Mouse (Mus musculus) midbrain, embryonic 11.5 days (tissue): ENCODE measurements around the gene Dars. TPM values are rescaled to one million over a fixed set of nuclear protein-coding genes. Genes with fewer than 3 reads are reported as not detected.
"Not testable (repeated sequence)": the region's sequence is repeated elsewhere in the genome, so short reads cannot be mapped to it uniquely, and the experiment has no call there.

Source experiments
- ATAC-seq: fragments of 200-750 bp; cut with Nextera tagmentation; 2 replicates; pipeline ENCODE4 v1.8.0; 2017; ENCODE audit warnings: moderate TSS enrichment, moderate library complexity; ENCODE audit not compliant: low FRiP score
- DNase-seq: peaks from one replicate; pipeline ENCODE4 v3.0.0; 2015; ENCODE audit warnings: low spot score; ENCODE audit errors: missing footprints
- H3K27ac ChIP-seq: fragments of 300-500 bp; sonication (generic); 2 replicates; pipeline ENCODE4 v1.5.1; 2014; ENCODE audit warnings: low read depth, low read length
- H3K27me3 ChIP-seq: fragments of 300-500 bp; sonication (generic); 2 replicates; pipeline ENCODE4 v1.6.1; 2014; ENCODE audit warnings: mild to moderate bottlenecking, low read length, moderate library complexity, mixed read lengths; ENCODE audit not compliant: control insufficient read depth, insufficient read depth
- H3K36me3 ChIP-seq: fragments of 300-500 bp; sonication (generic); 2 replicates; pipeline ENCODE4 v1.6.1; 2014; ENCODE audit warnings: mild to moderate bottlenecking, low read length, moderate library complexity, mixed read lengths; ENCODE audit not compliant: control insufficient read depth, insufficient read depth
- H3K4me1 ChIP-seq: fragments of 300-500 bp; sonication (generic); 2 replicates; pipeline ENCODE4 v1.6.1; 2014; ENCODE audit warnings: low read length; ENCODE audit not compliant: control insufficient read depth, insufficient read depth
- H3K4me2 ChIP-seq: fragments of 300-500 bp; sonication (generic); 2 replicates; pipeline ENCODE4 v1.6.1; 2014; ENCODE audit warnings: mild to moderate bottlenecking, moderate library complexity
- H3K4me3 ChIP-seq: fragments of 300-500 bp; sonication (generic); 2 replicates; pipeline ENCODE4 v1.5.1; 2014; ENCODE audit warnings: low read depth, low read length
- H3K9ac ChIP-seq: fragments of 300-500 bp; sonication (generic); 2 replicates; pipeline ENCODE4 v1.6.1; 2014; ENCODE audit warnings: low read length
- H3K9me3 ChIP-seq: fragments of 300-500 bp; sonication (generic); 2 replicates; pipeline ENCODE4 v1.6.1; 2016; ENCODE audit warnings: low read length; ENCODE audit not compliant: control insufficient read depth
- WGBS: fragments of 180-500 bp; shearing (Covaris S2); extraction: QIAGEN DNeasy Blood & Tissue Kit; methylation state at CpG from one replicate; pipeline ENCODE4 v1.1.7; 2014; 5-methylcytosine and 5-hydroxymethylcytosine counted together
- polyA plus RNA-seq: library from polyadenylated mRNA; unstranded; fragments of >200 nt; fragmentation: Nextera tagmentation; extraction: Ambion mirVana; gene quantifications from 2 replicates; pipeline ENCODE4 v1.2.1, GENCODE M21; 2014

Gene Dars
- polyA plus RNA-seq, 1 experiment from 2014 or later, result 126 TPM

GRCm38 (mm10) chr1:128337708-128338320 lies 79.4 kb downstream of the Dars start:
- H3K4me2 ChIP-seq, result no peak overlapping the region
- 92% methylated on average over 13 of the region's 13 CpGs for WGBS
- H3K9ac ChIP-seq, result no peak overlapping the region
- H3K9me3 ChIP-seq, result no peaks in the 10 kb centered on the region
- H3K36me3 ChIP-seq, result peaks cover 32% of the 10 kb centered on the region
- peaks cover 3% of the 10 kb centered on the region; the same call in 1 of the 2 replicates for H3K27me3 ChIP-seq
- DNase-seq (no peak), ATAC-seq (no peak)
- no peaks in the 10 kb centered on the region for H3K4me1 ChIP-seq
- H3K4me3 ChIP-seq, result no peak overlapping the region
- no peak overlapping the region for H3K27ac ChIP-seq

GRCm38 (mm10) chr1:128330313-128330712 lies 86.9 kb downstream of the Dars start:
- no peak overlapping the region for H3K4me2 ChIP-seq
- DNase-seq (no peak), ATAC-seq (no peak)
- H3K27me3 ChIP-seq, result no peaks in the 10 kb centered on the region
- WGBS, result 97% methylated on average over 1 of the region's 1 CpGs
- peaks cover 19% of the 10 kb centered on the region; the same call in 1 of the 2 replicates for H3K36me3 ChIP-seq
- H3K9ac ChIP-seq, result no peak overlapping the region
- no peaks in the 10 kb centered on the region for H3K9me3 ChIP-seq
- no peaks in the 10 kb centered on the region for H3K4me1 ChIP-seq
- no peak overlapping the region for H3K4me3 ChIP-seq
- no peak overlapping the region for H3K27ac ChIP-seq

DNA sequence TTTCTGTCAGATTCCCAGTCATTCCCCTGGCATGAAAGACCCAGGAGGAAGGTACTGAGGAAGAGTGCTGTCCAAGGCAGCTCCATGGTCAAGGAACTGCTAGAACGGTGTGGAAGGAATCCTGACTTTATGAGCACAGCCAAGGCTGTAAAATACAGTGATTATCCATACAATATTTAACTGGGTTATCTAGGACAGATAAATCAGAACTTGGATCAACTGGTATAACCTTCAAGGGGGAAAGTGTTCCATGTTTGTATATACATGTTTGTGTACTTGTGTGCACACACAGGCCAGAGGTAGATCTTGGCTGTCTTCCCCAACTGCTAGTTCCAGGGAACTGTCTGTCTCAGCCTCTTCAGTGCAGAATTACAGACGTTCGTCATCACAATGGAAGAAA lies 89.0 kb downstream of the Dars start, which contains the start of gene Lct:
Lct (minus strand) TSS at position 101 of the 400 bp plus-strand sequence.
- H3K27ac ChIP-seq, result no peak within 1 kb of the TSS
- no peaks in the 10 kb centered on the region for H3K4me1 ChIP-seq
- H3K4me2 ChIP-seq, result no peak within 1 kb of the TSS
- no peaks in the 10 kb centered on the region for H3K9me3 ChIP-seq
- ATAC-seq (no peak), DNase-seq (no peak)
- no peaks in the 10 kb centered on the region for H3K27me3 ChIP-seq
- peaks cover 7% of the 10 kb centered on the region; the same call in 1 of the 2 replicates for H3K36me3 ChIP-seq
- WGBS, result 86% methylated on average over 3 of the region's 3 CpGs
- H3K4me3 ChIP-seq, result no peak within 1 kb of the TSS
- no peak within 1 kb of the TSS for H3K9ac ChIP-seq

GRCm38 (mm10) chr1:128327165-128327564 lies 90.0 kb downstream of the Dars start:
- 84% methylated on average over 1 of the region's 1 CpGs for WGBS
- DNase-seq (no peak), ATAC-seq (no peak)
- Histone ChIP-seq H3K4me3 (no peak overlapping the region), H3K9ac (no peak overlapping the region), H3K4me1 (no peaks in the 10 kb centered on the region), H3K36me3 (peaks cover 4% of the 10 kb centered on the region; the same call in 1 of the 2 replicates), H3K9me3 (no peaks in the 10 kb centered on the region), H3K4me2 (no peak overlapping the region), H3K27me3 (no peaks in the 10 kb centered on the region), H3K27ac (no peak overlapping the region)

DNA sequence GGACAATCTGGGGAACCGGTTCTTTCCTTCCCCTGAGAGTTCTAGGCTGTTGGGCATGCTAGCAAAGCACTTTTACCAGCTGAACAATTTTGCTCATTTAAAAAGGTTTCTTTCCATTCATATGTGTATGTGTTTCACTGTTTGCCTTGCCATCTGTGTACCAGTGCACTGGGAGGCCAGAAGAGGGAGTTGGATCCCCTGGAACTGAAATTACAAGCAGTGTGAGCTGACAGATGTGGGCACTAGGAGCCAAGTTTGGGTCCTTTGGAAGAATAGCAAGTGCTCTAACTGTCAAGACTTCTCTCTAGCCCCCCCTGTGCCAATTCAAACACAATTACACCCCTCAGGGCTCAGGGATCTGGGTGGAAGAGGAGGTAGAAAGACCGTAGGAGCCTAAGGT lies 92.4 kb downstream of the Dars start:
- H3K9ac ChIP-seq, result no peak overlapping the region
- H3K9me3 ChIP-seq, result no peaks in the 10 kb centered on the region
- no peak for ATAC-seq
- no peak overlapping the region for H3K4me3 ChIP-seq
- WGBS, result 86% methylated on average over 2 of the region's 2 CpGs
- H3K27ac ChIP-seq, result no peak overlapping the region
- no peak overlapping the region for H3K4me2 ChIP-seq
- DNase-seq, result no peak
- no peaks in the 10 kb centered on the region for H3K27me3 ChIP-seq
- H3K36me3 ChIP-seq, result no peaks in the 10 kb centered on the region; the same call in 1 of the 2 replicates
- H3K4me1 ChIP-seq, result no peaks in the 10 kb centered on the region

- Histone ChIP-seq H3K9me3 (no peaks in the 10 kb centered on the region), H3K27me3 (no peaks in the 10 kb centered on the region), H3K4me3 (no peak overlapping the region), H3K4me2 (no peak overlapping the region), H3K27ac (no peak overlapping the region), H3K36me3 (no peaks in the 10 kb centered on the region; the same call in 1 of the 2 replicates), H3K9ac (no peak overlapping the region), H3K4me1 (no peaks in the 10 kb centered on the region)
- ATAC-seq, result no peak
- no peak for DNase-seq
- WGBS, result 89% methylated on average over 8 of the region's 8 CpGs
Measured at GRCm38 (mm10) chr1:128323026-128323643, 94.0 kb downstream of the Dars start.

DNA sequence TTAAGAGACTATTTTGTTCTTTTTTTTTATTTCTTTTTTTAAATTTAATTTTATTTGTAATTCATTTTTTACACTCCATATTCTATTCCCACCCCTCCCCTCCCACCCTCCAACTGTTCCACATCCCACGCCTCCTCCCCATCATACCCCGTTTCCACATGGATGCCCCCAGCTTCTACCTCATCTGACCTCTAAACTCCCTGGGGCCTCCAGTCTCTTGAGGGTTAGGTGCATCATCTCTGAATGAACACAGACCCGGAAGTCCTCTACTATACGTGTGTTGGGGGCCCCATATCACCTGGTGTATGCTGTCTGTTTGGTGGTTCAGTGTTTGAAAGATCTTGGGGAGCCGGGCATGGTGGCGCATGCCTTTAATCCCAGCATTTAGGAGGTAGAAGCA lies 97.9 kb downstream of the Dars start:
- not testable (repeated sequence) for H3K27me3 ChIP-seq, H3K4me2 ChIP-seq, H3K27ac ChIP-seq, H3K36me3 ChIP-seq, H3K4me3 ChIP-seq, H3K9ac ChIP-seq, H3K9me3 ChIP-seq, H3K4me1 ChIP-seq, ATAC-seq
- DNase-seq, result peak; percentile 4
- 91% methylated on average over 6 of the region's 6 CpGs for WGBS

DNA sequence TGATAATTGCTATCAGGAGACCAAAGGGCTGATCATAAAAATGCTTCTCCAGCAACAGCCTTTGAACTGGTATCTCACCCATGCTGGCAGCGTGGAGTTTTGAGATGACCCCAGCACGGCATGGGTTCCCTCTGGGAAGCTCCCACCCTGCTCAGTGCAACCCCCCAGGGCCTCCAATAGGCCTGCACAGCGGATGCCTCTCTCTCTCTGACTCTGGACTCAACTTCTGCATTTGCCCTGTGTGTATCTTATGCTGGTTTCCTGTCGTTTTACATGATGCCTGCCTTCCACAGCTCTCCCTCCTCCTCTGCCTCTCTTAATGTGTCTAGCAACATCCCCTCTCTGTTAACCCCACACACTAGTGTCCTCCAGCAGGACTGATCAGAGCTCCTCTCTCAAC lies 102.5 kb downstream of the Dars start:
- Histone ChIP-seq H3K4me2 (no peak overlapping the region), H3K9me3 (no peaks in the 10 kb centered on the region), H3K4me3 (no peak overlapping the region), H3K4me1 (no peaks in the 10 kb centered on the region), H3K36me3 (no peaks in the 10 kb centered on the region), H3K27me3 (no peaks in the 10 kb centered on the region), H3K9ac (no peak overlapping the region), H3K27ac (no peak overlapping the region)
- 75% methylated on average over 4 of the region's 4 CpGs for WGBS
- ATAC-seq (no peak), DNase-seq (no peak)
